Mouse (Mus musculus): ENCODE measurements at regions not wholly inside any gene's neighbourhood (a gene's known extent, or its start where the extent isn't known, plus 50 kb on each side); places are given as distances from the start of the nearest gene placed in this dataset.

DNA sequence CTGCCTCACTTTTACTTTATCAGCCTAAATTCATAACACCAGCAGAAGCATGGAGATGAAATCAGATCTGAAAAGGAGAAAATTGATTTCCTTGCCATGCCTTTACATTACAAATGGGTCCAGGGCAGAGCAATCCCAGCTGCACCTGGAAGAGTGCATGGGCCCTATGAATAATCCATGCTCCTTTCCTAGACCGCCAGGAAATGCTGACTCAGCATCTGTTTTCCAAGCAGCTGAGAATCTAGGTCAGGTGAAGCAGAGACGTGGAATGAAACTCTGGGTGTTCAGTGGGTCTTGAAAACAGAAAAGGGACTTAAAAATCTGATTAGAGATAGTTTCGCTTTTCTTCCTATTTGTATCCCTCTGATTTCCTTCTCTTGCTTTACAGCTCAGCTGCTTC, 163.8 kb upstream of the Gm10192 start:
- Histone ChIP-seq H3K4me3 (replicated peaks; ENCODE audit: low read length) (no peak overlapping the region), H3K4me1 (ENCODE audit: control insufficient read depth, insufficient read depth, low read length) (0 out of 2 replicates have a peak, but pooled peaks cover 2% of the 10 kb centered on the region), H3K4me2 (replicated peaks; ENCODE audit: low read depth, low read length, severe bottlenecking) (no peak overlapping the region), H3K9me3 (ENCODE audit: control insufficient read depth, low read length) (no peaks in the 10 kb centered on the region), H3K27me3 (ENCODE audit: control insufficient read depth, insufficient read depth, low read length) (no peaks in the 10 kb centered on the region), H3K36me3 (ENCODE audit: control insufficient read depth, insufficient read depth, low read length) (no peaks in the 10 kb centered on the region), H3K9ac (ENCODE audit: low read depth, low read length, severe bottlenecking) (no peak overlapping the region), H3K27ac (replicated peaks; ENCODE audit: low read depth, low read length) (no peak overlapping the region)
- ATAC-seq (ENCODE audit: low FRiP score, low read depth) (no peak), DNase-seq (ENCODE audit: low spot score) (peak; percentile 25)
- WGBS: 54% methylated on average over 3 of the region's 3 CpGs
- TF ChIP-seq POLR2A (IDR thresholded peaks at IDR 0.05; ENCODE audit: borderline replicate concordance, extremely low read depth, insufficient read depth, insufficient read length): no peak

DNA sequence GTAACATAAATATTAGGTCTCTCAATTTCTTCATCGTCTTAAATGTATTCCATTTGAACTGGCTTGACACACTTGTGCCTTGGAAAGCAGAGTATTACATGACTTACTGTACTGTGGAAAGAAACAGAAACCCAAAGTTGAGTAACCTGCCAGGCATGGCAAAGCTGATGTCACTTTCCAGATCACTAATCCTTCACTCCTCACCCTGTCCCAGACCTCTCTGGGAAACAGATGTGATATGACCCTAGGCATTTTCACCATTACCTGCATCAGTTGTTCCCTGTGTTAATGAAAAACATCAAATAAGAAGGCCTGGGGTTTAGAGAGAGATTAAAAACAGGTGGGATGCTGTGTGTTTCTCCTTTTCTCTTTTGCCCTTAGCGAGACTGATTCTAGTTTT, 161.4 kb upstream of the Gm10192 start:
- DNase-seq (ENCODE audit: low spot score): peak; percentile 10
- no peaks in the 10 kb centered on the region for H3K36me3 ChIP-seq (ENCODE audit: control insufficient read depth, insufficient read depth, low read length)
- no peaks in the 10 kb centered on the region for H3K27me3 ChIP-seq (ENCODE audit: control insufficient read depth, insufficient read depth, low read length)
- 0 out of 2 replicates have a peak, but pooled peaks cover 2% of the 10 kb centered on the region for H3K4me1 ChIP-seq (ENCODE audit: control insufficient read depth, insufficient read depth, low read length)
- 16% methylated on average over 2 of the region's 2 CpGs for WGBS
- no peak for TF ChIP-seq POLR2A (IDR thresholded peaks at IDR 0.05; ENCODE audit: borderline replicate concordance, extremely low read depth, insufficient read depth, insufficient read length)
- no peak overlapping the region for H3K9ac ChIP-seq (ENCODE audit: low read depth, low read length, severe bottlenecking)
- no peak overlapping the region for H3K4me3 ChIP-seq (replicated peaks; ENCODE audit: low read length)
- no peak for ATAC-seq (ENCODE audit: low FRiP score, low read depth)
- H3K27ac ChIP-seq (replicated peaks; ENCODE audit: low read depth, low read length): no peak overlapping the region
- no peaks in the 10 kb centered on the region for H3K9me3 ChIP-seq (ENCODE audit: control insufficient read depth, low read length)
- no peak overlapping the region for H3K4me2 ChIP-seq (replicated peaks; ENCODE audit: low read depth, low read length, severe bottlenecking)

- H3K4me2 ChIP-seq (replicated peaks; ENCODE audit: low read depth, low read length, severe bottlenecking): no peak overlapping the region
- TF ChIP-seq POLR2A (IDR thresholded peaks at IDR 0.05; ENCODE audit: borderline replicate concordance, extremely low read depth, insufficient read depth, insufficient read length): no peak
Measured at GRCm38 (mm10) chr4:97343378-97343777, 160.4 kb upstream of the Gm10192 start.

More at GRCm38 (mm10) chr4:97343378-97343777, 160.4 kb upstream of the Gm10192 start:
- Histone ChIP-seq H3K27ac (replicated peaks; ENCODE audit: low read depth, low read length) (no peak overlapping the region), H3K9me3 (ENCODE audit: control insufficient read depth, low read length) (no peaks in the 10 kb centered on the region), H3K4me1 (ENCODE audit: control insufficient read depth, insufficient read depth, low read length) (0 out of 2 replicates have a peak, but pooled peaks cover 2% of the 10 kb centered on the region), H3K4me3 (replicated peaks; ENCODE audit: low read length) (no peak overlapping the region), H3K9ac (ENCODE audit: low read depth, low read length, severe bottlenecking) (no peak overlapping the region), H3K27me3 (ENCODE audit: control insufficient read depth, insufficient read depth, low read length) (no peaks in the 10 kb centered on the region), H3K36me3 (ENCODE audit: control insufficient read depth, insufficient read depth, low read length) (no peaks in the 10 kb centered on the region)
- 87% methylated on average over 1 of the region's 1 CpGs for WGBS
- ATAC-seq (ENCODE audit: low FRiP score, low read depth) (no peak), DNase-seq (ENCODE audit: low spot score) (no peak)
